Comparison of ENCODE assay signal across 8 mouse cellular contexts in genomic region chr3:53044238-53044637, GRCm38 (mm10). TPM values are rescaled to one million over a fixed set of nuclear protein-coding genes. Genes with fewer than 3 reads are reported as not detected.
A peak's percentile ranks its signal among the peaks of the same experiment; 100 is the strongest.
DNase-seq lines count a peak whose midpoint lies in the region; ATAC-seq lines count a peak whose summit lies in the region.

No protein-coding gene starts in this region.

- H3K27me3 ChIP-seq in heart, embryonic 14.5 days (ENCODE audit: control insufficient read depth, insufficient read depth, low read length), result no peaks in the 10 kb centered on the region
- peaks cover 6% of the 10 kb centered on the region; the same call in 1 of the 2 replicates for H3K27me3 ChIP-seq in limb, embryonic 12.5 days
- no peaks in the 10 kb centered on the region for H3K27me3 ChIP-seq in stomach, embryonic 15.5 days (replicated peaks)

- peak overlapping the region; percentile 7; the same call in 1 of the 2 replicates for H3K4me3 ChIP-seq in brown adipose tissue, adult 24 weeks (ENCODE audit: insufficient read depth, low read depth, low read length)
- peak overlapping the region; percentile 26 to 80; a peak in 3 of 4 replicates for H3K4me3 ChIP-seq in heart, embryonic 14.5 days (ENCODE audit: control insufficient read depth in 1 of 2, insufficient read depth in 1 of 2, low read depth in 1 of 2, low read length in 2 of 2)
- H3K4me3 ChIP-seq in limb, embryonic 12.5 days (replicated peaks), result peak overlapping the region; percentile 33
- H3K4me3 ChIP-seq in stomach, embryonic 15.5 days (replicated peaks), result peak overlapping the region; percentile 5; the same call in 1 of the 2 replicates

- no peak for ATAC-seq in heart, embryonic 14.5 days (ENCODE audit: insufficient number of reproducible peaks, insufficient read depth, low FRiP score, low read depth)
- peak; percentile 56; the same call in 1 of the 2 replicates for ATAC-seq in limb, embryonic 12.5 days (ENCODE audit: insufficient number of reproducible peaks, insufficient read depth, low FRiP score, low TSS enrichment, low read depth)
- no peak for ATAC-seq in stomach, embryonic 15.5 days (ENCODE audit: insufficient read depth, low FRiP score, low read depth)

- no peaks in the 10 kb centered on the region for H3K4me1 ChIP-seq in brown adipose tissue, adult 24 weeks (ENCODE audit: control insufficient read depth, insufficient read depth, insufficient read length, low read length)
- H3K4me1 ChIP-seq in heart, embryonic 14.5 days (ENCODE audit: control insufficient read depth in 2 of 2, insufficient read depth in 2 of 2, low read length in 2 of 2), result peaks cover 14 to 57% of the 10 kb centered on the region in 2 experiments
- H3K4me1 ChIP-seq in limb, embryonic 12.5 days (replicated peaks), result peaks cover 42% of the 10 kb centered on the region
- peaks cover 11% of the 10 kb centered on the region; the same call in 1 of the 2 replicates for H3K4me1 ChIP-seq in stomach, embryonic 15.5 days

- no peaks in the 10 kb centered on the region for H3K9me3 ChIP-seq in heart, embryonic 14.5 days (ENCODE audit: control insufficient read depth, low read length)
- no peaks in the 10 kb centered on the region for H3K9me3 ChIP-seq in limb, embryonic 12.5 days
- H3K9me3 ChIP-seq in stomach, embryonic 15.5 days, result no peaks in the 10 kb centered on the region

- H3K27ac ChIP-seq in brown adipose tissue, adult 24 weeks (replicated peaks; ENCODE audit: low read depth, low read length), result no peak overlapping the region
- peak overlapping the region; percentile 60 to 89 for H3K27ac ChIP-seq in heart, embryonic 14.5 days (replicated peaks in 1 of 2; ENCODE audit: control insufficient read depth in 1 of 2, insufficient read depth in 1 of 2, low read depth in 2 of 2, low read length in 2 of 2)
- H3K27ac ChIP-seq in limb, embryonic 12.5 days, result peak overlapping the region; percentile 90
- peak overlapping the region; percentile 8; the same call in 1 of the 2 replicates for H3K27ac ChIP-seq in stomach, embryonic 15.5 days

- H3K9ac ChIP-seq in heart, embryonic 14.5 days (ENCODE audit: low read length), result peak overlapping the region; percentile 95
- no peak overlapping the region; the same call in 1 of the 2 replicates for H3K9ac ChIP-seq in limb, embryonic 12.5 days (replicated peaks)
- H3K9ac ChIP-seq in stomach, embryonic 15.5 days, result no peak overlapping the region

- H3K36me3 ChIP-seq in heart, embryonic 14.5 days (ENCODE audit: control insufficient read depth, insufficient read depth, low read length), result peaks cover 12% of the 10 kb centered on the region
- no peaks in the 10 kb centered on the region for H3K36me3 ChIP-seq in limb, embryonic 12.5 days
- no peaks in the 10 kb centered on the region for H3K36me3 ChIP-seq in stomach, embryonic 15.5 days

- DNase-seq in adrenal gland, postnatal 14 days, result peak; percentile 6
- DNase-seq in adrenal gland, postnatal 4 days (ENCODE audit: low spot score in 2 of 2), result no peak
- no peak for DNase-seq in layer of hippocampus, postnatal 25 days (ENCODE audit: extremely low spot score in 1 of 2, low spot score in 1 of 2)
- DNase-seq in right cerebral cortex, postnatal 25 days, result no peak

- peak overlapping the region; percentile 95 for H3K4me2 ChIP-seq in heart, embryonic 14.5 days (ENCODE audit: low read length)
- H3K4me2 ChIP-seq in limb, embryonic 12.5 days, result peak overlapping the region; percentile 87
- H3K4me2 ChIP-seq in stomach, embryonic 15.5 days, result peak overlapping the region; percentile 37

- WGBS in heart, embryonic 14.5 days, result 17% methylated on average over 7 of the region's 7 CpGs
- WGBS in limb, embryonic 12.5 days, result 16% methylated on average over 7 of the region's 7 CpGs
- WGBS in stomach, embryonic 15.5 days, result 47% methylated on average over 7 of the region's 7 CpGs

RNA-seq across cellular contexts. Expression of gene Lhfp, which starts 2.9 kb away (rescaled TPM):
- total RNA-seq in adrenal gland, postnatal 14 days (2021), result 24.5 and 26.0 TPM in 2 replicates
- 10 to 100 TPM; 38.3 to 40.6 TPM for total RNA-seq in adrenal gland, postnatal 4 days (2021)
- polyA plus RNA-seq in brown adipose tissue, adult 24 weeks (2012; ENCODE audit: insufficient read depth, insufficient read length, missing spikeins), result 7.8 and 14.7 TPM in 2 replicates
- 91.1 and 93.2 TPM in 2 replicates for polyA plus RNA-seq in heart, embryonic 14.5 days (2014; fragmentation: Nextera tagmentation; extraction: Ambion mirVana)
- polyA plus RNA-seq in limb, embryonic 12.5 days (2016; fragmentation: Nextera tagmentation; extraction: Ambion mirVana), result 56.5 and 66.7 TPM in 2 replicates
- 59.3 and 59.4 TPM in 2 replicates for polyA plus RNA-seq in stomach, embryonic 15.5 days (2015; fragmentation: Nextera tagmentation; extraction: Ambion mirVana)
- total RNA-seq in layer of hippocampus, postnatal 25 days (2021), result 10 to 100 TPM; 18.6 to 21.1 TPM

RNA-seq across cellular contexts. Expression of gene Cog6, which starts 27.2 kb away (rescaled TPM):
- 31.7 and 31.9 TPM in 2 replicates for total RNA-seq in adrenal gland, postnatal 14 days (2021)
- 10 to 100 TPM; 32.2 to 33.8 TPM for total RNA-seq in adrenal gland, postnatal 4 days (2021)
- 21.2 and 24.0 TPM in 2 replicates for polyA plus RNA-seq in brown adipose tissue, adult 24 weeks (2012; ENCODE audit: insufficient read depth, insufficient read length, missing spikeins)
- polyA plus RNA-seq in heart, embryonic 14.5 days (2014; fragmentation: Nextera tagmentation; extraction: Ambion mirVana), result 61.4 and 68.0 TPM in 2 replicates
- 47.9 and 51.5 TPM in 2 replicates for polyA plus RNA-seq in limb, embryonic 12.5 days (2016; fragmentation: Nextera tagmentation; extraction: Ambion mirVana)
- polyA plus RNA-seq in stomach, embryonic 15.5 days (2015; fragmentation: Nextera tagmentation; extraction: Ambion mirVana), result 42.4 and 43.1 TPM in 2 replicates
- total RNA-seq in layer of hippocampus, postnatal 25 days (2021), result 10 to 100 TPM; 32.0 to 35.9 TPM

Comparison
In these comparisons a context has a peak if more than half of its experiments do, and no peak if none do; other contexts are left out.
1. H3K4me2 ChIP-seq: peak in every context shown above with its lines; median percentile 95 in heart, embryonic 14.5 days; 87 in limb, embryonic 12.5 days; 37 in stomach, embryonic 15.5 days.